Mouse (Mus musculus): Measurements from ENCODE around the gene Cdc42ep5. TPM values are rescaled to one million over a fixed set of nuclear protein-coding genes. Genes with fewer than 3 reads are reported as not detected.
A peak's percentile ranks its signal among the peaks of the same experiment; 100 is the strongest.
"Not testable (repeated sequence)": the region's sequence is repeated elsewhere in the genome, so short reads cannot be mapped to it uniquely, and the experiment has no call there.

Cdc42ep5 gene
- total RNA-seq (2021), result 10 to 100 TPM; 35.5 to 48.5 TPM
- long read RNA-seq, experiment 1, transcript Cdc42ep5-201 (3 exons, 1,025 nt), result major isoform, 26 of 30 reads
- long read RNA-seq, experiment 1, partial matches to known transcripts, result 1 of 30 reads
- long read RNA-seq, experiment 1, other reads (novel, unspliced or antisense), result 3 of 30 reads
- long read RNA-seq, experiment 2, transcript Cdc42ep5-201 (3 exons, 1,025 nt), result major isoform, 12 of 14 reads
- long read RNA-seq, experiment 2, partial matches to known transcripts, result 0 of 14 reads
- long read RNA-seq, experiment 2, other reads (novel, unspliced or antisense), result 0 of 14 reads

- DNase-seq, result peak; percentile 59 to 80
Observed at GRCm38 (mm10) chr7:4164090-4164910, at the start of gene Cdc42ep5. Cdc42ep5 (minus strand) TSS chr7:4164860.

- DNase-seq, result not testable (repeated sequence)
Observed at GRCm38 (mm10) chr7:4213436-4213835, 48.8 kb upstream of the Cdc42ep5 start.

DNA sequence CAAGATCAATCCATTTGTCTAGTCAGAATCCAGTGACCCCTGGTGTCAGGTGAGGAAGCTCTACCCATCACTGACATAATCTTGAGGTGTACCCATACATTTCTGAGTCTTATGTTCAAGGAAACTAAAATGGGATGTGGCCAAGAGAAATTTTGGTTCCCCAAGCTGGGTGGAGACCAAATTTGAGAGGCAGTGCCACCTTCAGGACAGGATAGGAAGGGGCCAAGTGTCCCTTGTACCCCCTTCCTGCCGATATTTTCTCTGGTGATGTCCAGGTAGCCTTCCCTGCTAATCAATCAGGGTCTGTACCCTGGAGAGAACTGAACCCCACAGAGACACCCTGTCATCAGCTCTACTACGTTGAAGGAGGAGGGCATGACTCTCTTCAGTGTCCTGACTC is 44.0 kb upstream of the Cdc42ep5 start:
- peak; percentile 2 to 8 for DNase-seq

- no peak for DNase-seq
Observed at GRCm38 (mm10) chr7:4207126-4207525, 42.5 kb upstream of the Cdc42ep5 start.

DNA sequence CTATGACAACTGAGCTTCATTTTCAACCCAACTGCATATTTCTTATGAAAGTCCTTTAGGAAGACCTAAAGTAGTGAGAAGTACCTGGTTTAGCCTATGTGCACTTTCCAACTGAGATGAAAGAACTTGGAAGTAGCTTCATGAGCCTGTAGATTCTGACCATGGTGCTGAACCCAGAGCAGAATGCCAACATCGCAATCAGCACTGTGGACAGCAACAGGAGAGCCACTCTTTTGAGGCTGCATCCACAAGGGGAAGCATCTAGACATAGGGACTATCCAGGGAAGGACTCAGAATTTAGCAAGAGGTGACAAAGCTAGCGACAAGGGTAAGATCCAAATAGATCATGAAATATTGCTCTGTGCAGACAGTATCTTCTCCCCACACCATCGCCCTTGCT is 13.8 kb upstream of the Cdc42ep5 start:
- peak; percentile 65 to 77 for DNase-seq

GRCm38 (mm10) chr7:4170193-4170938 is 5.7 kb upstream of the Cdc42ep5 start:
- no peak for DNase-seq

DNA sequence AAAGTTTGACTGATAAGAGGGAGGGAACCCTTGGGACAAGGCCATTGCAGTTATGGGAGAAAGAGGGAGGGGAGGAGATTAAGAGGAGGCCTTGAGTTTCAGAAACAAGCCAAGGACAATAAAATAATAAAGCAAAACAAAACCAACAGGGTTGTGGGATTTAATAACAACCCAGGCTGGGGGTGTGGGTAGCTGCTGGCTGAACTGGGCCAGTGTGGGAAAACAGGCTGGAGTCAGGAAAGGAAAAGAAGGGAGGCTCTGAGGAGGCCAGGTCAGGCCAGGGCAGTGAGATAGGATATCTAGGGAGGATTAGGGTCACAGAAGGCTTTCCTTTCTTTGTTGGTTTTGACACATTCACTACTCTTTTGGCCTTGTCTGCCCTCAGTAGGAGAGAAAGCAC is 2.4 kb upstream of the Cdc42ep5 start:
- peak in 1 of 2 experiments; percentile 44 for DNase-seq

DNA sequence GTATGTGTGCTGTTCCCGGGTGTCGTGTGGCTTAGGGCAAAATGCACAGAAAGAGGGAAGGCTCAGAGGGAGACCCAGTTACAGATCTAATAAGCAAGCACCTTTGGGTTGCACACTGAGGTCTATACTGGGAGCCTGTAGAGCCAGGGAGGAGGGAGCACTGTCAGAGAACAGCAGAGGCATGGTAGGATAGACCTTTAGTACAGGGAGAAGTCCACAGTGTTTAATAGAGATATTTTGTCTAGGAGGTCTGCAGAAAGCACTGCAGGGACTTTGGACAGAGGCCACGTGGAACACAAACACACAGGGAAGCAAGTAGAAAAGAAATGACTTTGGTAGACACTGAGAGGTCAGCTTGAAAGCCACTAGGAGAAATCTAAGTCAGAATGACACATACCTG is 626 bp upstream of the Cdc42ep5 start:
- no peak for DNase-seq

DNA sequence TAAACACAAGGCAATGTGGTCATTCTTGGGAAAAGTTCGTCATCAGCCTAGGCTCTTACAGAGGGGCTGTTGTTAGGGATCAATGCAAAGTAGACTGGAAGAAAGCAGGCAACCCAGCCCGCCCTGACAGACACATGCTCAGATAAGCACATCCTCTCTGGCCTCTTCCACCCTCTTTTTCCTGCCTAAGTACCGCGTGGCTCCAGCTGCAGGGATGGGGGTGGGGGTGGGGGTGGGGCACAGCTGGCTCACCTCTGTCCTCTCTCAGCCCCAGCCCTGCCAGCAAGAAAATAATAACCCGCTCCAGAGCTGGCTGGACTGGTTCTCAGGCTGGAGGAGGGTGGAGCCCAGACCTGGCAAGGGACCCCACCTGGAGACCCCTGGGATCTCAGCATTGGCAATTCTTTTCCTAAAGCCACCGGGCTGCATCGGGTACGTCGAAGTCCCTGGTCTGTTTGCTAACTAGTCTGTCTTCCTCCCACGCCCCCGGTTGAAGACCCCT is 1.0 kb downstream of the Cdc42ep5 start:
- DNase-seq, result peak in 1 of 2 experiments; percentile 40

- DNase-seq, result not testable (repeated sequence)
Observed at GRCm38 (mm10) chr7:4161596-4161995, 3.1 kb downstream of the Cdc42ep5 start.

- no peak for DNase-seq
Observed at GRCm38 (mm10) chr7:4154976-4155375, 9.7 kb downstream of the Cdc42ep5 start.

GRCm38 (mm10) chr7:4154356-4154755 is 10.3 kb downstream of the Cdc42ep5 start:
- DNase-seq, result no peak

- DNase-seq, result no peak
Observed at GRCm38 (mm10) chr7:4151241-4151640, 13.4 kb downstream of the Cdc42ep5 start.

- DNase-seq, result peak; percentile 82 to 84
Observed at GRCm38 (mm10) chr7:4150811-4151221, 13.8 kb downstream of the Cdc42ep5 start.

GRCm38 (mm10) chr7:4150059-4150541 is 14.6 kb downstream of the Cdc42ep5 start, which contains the start of gene Leng9:
Leng9 (minus strand) TSS chr7:4150374.
- peak in 1 of 2 experiments; percentile 66 for DNase-seq

DNA sequence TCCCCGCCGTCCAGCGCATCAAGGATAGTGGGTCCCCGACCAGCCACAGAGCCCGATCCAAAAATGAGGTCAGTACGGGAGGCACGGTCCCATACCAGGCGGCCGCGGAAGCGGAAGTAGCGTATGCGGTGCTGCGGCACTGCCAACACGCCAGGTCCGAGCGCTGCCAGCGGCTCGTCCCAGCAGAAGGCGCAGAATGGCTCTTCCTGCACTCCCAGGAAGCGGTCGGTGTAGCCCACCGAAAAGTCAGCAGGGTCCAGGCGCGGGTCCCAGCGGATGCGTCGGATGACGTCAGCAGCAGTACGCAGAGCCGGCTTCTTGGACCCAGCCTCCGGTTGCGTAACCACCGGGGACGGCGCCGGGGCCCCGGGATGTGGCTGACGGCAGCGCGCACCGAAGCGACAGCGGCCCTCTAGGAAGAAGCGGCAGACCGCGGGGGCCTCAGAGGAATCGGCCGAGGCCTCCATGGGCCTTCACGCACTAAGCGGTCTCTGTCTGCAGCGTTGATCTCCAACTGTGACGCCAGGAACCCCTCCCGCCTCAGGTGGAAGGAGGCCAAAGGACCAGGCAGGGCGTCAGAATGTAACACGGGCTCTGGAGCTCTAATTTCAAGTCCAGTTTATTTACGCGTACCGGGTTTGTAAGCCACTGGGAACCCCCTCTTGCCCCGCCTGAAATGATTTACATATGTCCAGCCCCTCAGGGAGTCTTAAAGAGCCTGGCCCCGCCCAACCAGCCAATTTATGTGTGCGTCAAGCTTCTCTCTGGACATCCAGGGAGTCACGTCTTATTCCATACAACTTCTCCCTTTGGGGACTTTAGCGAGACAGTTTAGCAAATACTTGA is 15.2 kb downstream of the Cdc42ep5 start:
- DNase-seq, result peak; percentile 87 to 88

DNA sequence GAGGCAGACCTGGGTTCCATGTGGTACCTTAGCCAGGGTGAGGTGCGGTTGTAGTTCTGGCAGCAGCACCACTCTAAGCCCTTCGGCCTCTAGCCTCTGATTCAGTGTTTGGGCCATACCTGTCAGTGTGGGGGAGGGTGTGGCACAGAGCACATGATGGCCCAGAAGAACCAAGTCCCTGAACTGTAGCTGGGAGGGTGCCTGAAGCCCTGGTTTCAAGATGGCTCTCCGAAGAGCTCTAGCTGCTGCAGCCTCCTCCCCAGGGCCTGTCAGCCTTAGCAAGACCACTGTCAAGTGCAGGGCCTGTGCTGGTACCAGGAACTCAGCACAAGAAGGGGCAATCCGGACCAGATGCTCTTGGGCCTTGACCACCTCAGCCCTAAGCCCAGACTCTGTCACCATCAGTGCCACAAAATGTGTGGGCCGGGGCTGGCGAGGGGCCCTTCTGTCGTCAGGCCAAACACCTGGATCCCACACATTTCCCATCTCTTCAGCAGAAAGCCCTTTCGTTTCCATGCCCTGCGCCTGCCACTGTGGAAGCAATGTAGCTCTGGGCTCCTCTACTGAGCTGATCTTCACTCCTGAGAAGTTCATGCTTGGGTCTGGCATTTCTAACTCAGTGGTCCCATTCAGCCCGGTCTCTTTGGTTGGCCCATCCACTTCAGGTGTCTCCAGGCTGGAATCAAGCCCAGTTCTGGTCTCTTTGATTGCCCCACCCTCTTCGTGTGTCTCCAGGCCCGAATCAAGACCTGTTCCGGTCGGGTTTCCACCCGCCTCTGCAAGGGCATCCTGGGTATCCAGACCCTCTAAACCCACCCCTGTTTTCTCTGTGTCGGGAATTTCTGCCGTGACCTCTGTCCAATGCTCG is 16.1 kb downstream of the Cdc42ep5 start:
- no peak for DNase-seq

DNA sequence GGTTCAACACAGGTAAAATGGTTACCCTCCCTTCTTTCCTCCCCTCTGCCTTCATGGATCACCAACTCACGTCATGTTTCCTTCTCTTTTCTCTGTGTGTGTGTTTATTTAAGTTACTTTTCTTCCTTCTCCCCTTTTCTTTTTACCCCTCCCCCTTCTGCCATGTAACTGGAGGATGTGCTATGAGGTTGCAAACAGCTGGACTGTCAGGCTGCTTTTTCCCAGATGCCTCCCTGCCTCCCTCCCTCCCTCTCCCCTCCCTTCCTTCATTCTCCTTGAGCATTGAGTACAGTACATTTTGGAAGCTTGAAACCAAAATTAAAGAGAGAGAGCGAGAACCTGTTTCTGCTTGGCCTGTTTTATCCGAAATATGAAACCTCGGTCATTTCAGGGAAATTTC is 16.8 kb downstream of the Cdc42ep5 start:
- no peak for DNase-seq

DNA sequence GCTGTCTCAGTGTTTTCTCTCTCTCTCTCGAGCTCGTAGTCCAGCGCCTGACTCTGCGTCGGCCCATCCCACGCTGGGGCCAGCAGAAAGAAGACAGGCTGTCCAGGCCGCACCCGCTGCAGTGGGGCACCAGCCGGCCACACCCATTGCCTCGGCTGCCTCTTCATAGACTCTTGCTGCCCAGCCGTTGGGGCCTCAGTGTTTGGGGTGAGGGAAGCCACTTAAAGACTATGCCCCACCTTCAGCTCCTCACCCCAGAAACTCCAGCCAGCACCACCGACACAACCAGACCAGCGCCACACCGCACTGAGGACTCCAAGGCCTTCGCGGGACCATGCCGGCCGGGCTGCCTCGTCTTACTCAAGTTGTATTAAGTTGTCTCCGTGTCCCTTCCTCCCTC is 17.3 kb downstream of the Cdc42ep5 start:
- no peak for DNase-seq
